Mouse (Mus musculus): ENCODE results near the gene Edil3. TPM values are rescaled to one million over a fixed set of nuclear protein-coding genes. Genes with fewer than 3 reads are reported as not detected.

Edil3 gene
- polyA plus RNA-seq, 1 experiment: 42.6 TPM

DNA sequence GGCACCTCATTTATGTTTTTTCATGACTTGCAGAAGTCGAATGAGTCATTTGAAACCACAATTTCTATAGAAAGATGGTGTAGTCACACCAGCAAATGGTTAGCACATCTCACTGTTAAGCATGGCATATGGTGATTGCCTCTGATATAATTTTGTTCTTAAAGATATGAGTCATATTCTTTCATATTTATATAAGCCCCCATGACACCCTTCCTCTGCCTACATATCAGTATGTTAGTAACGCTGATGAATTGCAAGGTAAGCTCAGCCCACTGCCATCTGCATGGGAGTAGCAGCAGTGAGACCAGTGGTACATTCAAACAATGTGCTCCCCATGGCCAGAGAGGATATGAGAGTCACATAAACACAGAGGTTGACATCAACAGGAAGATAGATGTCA lies 503.0 kb downstream of the Edil3 start:
- Histone ChIP-seq H3K4me1 (ENCODE audit: control insufficient read depth, insufficient read depth, low read length) (no peaks in the 10 kb centered on the region), H3K27ac (ENCODE audit: insufficient read depth, low read length) (no peak overlapping the region), H3K4me3 (ENCODE audit: insufficient read depth, low read length) (no peak overlapping the region)
- TF ChIP-seq CTCF (IDR thresholded peaks at IDR 0.05; ENCODE audit: borderline replicate concordance, insufficient read depth, low read length): no peak

DNA sequence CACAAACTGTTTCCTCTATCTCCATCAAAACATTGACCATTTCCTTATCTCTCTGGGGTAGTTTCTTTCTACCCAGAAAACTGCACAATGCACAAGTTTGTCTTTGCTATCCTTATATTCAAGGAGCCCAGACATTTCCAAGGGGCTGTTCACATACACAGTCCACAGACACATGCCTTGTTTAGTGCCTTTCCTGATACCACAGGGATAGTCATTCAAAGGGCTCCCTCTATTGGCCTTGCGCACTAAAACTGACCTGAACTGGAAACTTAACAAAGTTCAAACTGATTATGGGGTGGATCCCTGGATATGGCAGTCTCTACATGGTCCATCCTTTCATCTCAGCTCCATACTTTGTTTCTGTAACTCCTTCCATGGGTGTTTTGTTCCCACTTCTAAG lies 513.2 kb downstream of the Edil3 start:
- no peak overlapping the region for H3K4me3 ChIP-seq (ENCODE audit: insufficient read depth, low read length)
- H3K27ac ChIP-seq (ENCODE audit: insufficient read depth, low read length): no peak overlapping the region
- no peak for TF ChIP-seq CTCF (IDR thresholded peaks at IDR 0.05; ENCODE audit: borderline replicate concordance, insufficient read depth, low read length)
- no peak for TF ChIP-seq POLR2A (IDR thresholded peaks at IDR 0.05; ENCODE audit: low read depth, low read length)
- H3K4me1 ChIP-seq (ENCODE audit: control insufficient read depth, insufficient read depth, low read length): no peaks in the 10 kb centered on the region

DNA sequence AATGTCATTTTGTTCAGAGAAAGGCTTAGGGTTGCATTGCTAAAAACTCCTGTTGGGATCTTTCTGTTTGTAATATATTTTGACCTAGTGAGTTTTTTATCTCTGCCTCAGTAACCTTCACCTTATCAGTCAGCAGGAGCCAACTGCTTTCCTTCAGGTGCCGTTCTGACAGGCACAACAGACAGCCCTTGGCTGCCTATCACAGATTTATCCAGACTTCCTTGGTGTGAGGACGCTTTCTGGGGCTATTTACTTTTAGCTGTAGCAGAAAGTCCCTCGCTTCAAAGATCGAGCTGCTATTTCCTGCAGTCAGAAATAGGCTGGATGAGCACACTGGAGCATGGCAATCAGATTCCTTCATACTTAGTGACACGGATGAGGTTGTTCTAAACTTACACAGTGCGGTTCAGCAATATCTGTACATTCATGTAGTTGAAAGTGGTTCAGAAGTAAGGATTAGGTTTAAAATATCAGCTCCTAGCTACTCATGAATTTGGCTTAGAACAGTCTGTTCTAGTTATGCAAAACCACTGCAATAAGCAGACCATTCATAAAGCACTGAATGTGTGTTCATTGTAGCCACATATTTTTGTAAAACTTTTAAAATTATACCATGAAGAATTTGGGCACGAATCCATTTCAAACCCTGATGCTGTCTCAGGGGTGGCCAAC lies 514.8 kb downstream of the Edil3 start:
- Histone ChIP-seq H3K4me3 (ENCODE audit: insufficient read depth, low read length) (no peak overlapping the region), H3K4me1 (ENCODE audit: control insufficient read depth, insufficient read depth, low read length) (no peaks in the 10 kb centered on the region), H3K27ac (ENCODE audit: insufficient read depth, low read length) (no peak overlapping the region)
- TF ChIP-seq POLR2A (IDR thresholded peaks at IDR 0.05; ENCODE audit: low read depth, low read length) (no peak), CTCF (IDR thresholded peaks at IDR 0.05; ENCODE audit: borderline replicate concordance, insufficient read depth, low read length) (no peak)

DNA sequence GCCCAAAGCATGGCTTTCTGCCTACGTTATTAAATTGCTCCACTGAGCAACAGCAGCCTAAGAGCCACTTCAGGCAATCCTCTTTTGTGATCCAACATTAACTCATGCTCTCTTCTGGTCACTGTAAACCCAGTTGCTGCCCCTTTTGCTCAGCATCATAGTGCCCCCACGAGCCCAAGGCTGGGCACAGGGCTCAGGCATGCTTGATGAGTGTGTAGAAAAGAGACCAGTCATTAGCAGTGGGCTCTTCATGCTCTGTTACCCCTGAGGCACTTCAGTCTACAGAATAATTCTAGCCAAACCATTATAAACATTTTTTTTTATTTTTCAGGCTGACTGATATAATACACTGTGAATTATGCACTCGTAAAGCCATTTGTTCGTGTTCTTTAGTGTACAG lies 517.8 kb downstream of the Edil3 start:
- Histone ChIP-seq H3K4me1 (ENCODE audit: control insufficient read depth, insufficient read depth, low read length) (no peaks in the 10 kb centered on the region), H3K4me3 (ENCODE audit: insufficient read depth, low read length) (no peak overlapping the region), H3K27ac (ENCODE audit: insufficient read depth, low read length) (no peak overlapping the region)
- TF ChIP-seq CTCF (IDR thresholded peaks at IDR 0.05; ENCODE audit: borderline replicate concordance, insufficient read depth, low read length) (no peak), POLR2A (IDR thresholded peaks at IDR 0.05; ENCODE audit: low read depth, low read length) (no peak)

DNA sequence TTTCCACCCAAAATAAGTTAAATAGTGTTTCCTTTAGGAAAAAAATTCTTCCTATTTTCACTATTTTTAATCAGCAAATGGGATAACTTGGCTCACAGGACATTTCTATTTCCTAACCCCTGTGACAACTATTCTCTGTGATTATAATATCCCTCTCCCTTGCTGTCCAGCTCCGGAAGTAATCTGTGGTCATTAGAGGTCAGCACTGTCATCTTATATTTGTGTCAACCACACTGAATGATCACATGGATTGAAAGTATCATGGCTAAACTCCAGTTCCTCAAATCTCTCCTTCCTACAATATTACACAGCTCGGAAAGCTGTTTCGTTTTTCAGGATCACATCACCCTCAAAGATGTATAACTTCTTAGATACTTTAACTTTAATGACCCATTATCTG lies 518.5 kb downstream of the Edil3 start:
- no peak overlapping the region for H3K27ac ChIP-seq (ENCODE audit: insufficient read depth, low read length)
- no peak for TF ChIP-seq POLR2A (IDR thresholded peaks at IDR 0.05; ENCODE audit: low read depth, low read length)
- no peak for TF ChIP-seq CTCF (IDR thresholded peaks at IDR 0.05; ENCODE audit: borderline replicate concordance, insufficient read depth, low read length)
- no peaks in the 10 kb centered on the region for H3K4me1 ChIP-seq (ENCODE audit: control insufficient read depth, insufficient read depth, low read length)
- H3K4me3 ChIP-seq (ENCODE audit: insufficient read depth, low read length): no peak overlapping the region

DNA sequence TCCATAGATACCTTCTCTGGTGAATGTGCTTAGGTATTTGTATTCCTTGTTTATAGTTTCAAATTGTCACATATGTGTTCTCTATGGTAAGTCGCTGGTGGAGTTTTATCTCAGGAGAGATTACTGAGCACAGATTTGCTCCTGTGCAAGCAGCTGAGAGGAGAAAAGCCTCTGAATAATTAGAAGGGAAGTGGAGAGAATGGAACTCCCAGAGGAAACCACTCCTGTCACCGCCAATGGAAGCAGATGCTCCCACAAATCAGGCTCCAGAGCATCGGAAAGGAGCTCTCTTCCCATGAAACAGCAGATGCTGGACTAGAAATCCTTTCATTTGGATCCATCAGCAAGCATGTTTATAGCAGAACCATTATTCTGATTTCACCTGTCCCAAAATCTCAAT lies 534.0 kb downstream of the Edil3 start:
- no peak overlapping the region for H3K27ac ChIP-seq (ENCODE audit: insufficient read depth, low read length)
- TF ChIP-seq POLR2A (IDR thresholded peaks at IDR 0.05; ENCODE audit: low read depth, low read length): no peak
- TF ChIP-seq CTCF (IDR thresholded peaks at IDR 0.05; ENCODE audit: borderline replicate concordance, insufficient read depth, low read length): no peak
- H3K4me1 ChIP-seq (ENCODE audit: control insufficient read depth, insufficient read depth, low read length): no peaks in the 10 kb centered on the region
- no peak overlapping the region for H3K4me3 ChIP-seq (ENCODE audit: insufficient read depth, low read length)

DNA sequence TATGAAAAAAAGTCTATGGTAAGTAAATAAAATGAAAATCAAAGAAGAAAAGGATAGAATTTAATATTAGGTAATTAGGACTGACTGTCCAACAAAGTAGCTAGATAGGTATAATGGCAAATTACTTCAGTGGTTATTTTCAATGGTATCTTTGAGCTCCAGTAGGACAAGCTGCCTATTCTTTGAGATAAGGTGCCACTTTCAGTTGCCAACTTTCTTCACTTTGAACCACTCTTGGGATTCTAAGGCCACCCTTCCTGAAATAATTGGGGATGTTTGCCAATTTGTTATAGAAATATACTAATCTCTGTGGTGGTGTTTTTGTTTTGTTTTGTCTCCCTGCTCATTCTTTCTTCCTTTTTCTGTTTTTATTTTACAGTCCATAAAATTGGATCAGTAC lies 537.1 kb downstream of the Edil3 start:
- TF ChIP-seq CTCF (IDR thresholded peaks at IDR 0.05; ENCODE audit: borderline replicate concordance, insufficient read depth, low read length) (no peak), POLR2A (IDR thresholded peaks at IDR 0.05; ENCODE audit: low read depth, low read length) (no peak)
- H3K4me1 ChIP-seq (ENCODE audit: control insufficient read depth, insufficient read depth, low read length): no peaks in the 10 kb centered on the region
- H3K4me3 ChIP-seq (ENCODE audit: insufficient read depth, low read length): no peak overlapping the region
- H3K27ac ChIP-seq (ENCODE audit: insufficient read depth, low read length): no peak overlapping the region

DNA sequence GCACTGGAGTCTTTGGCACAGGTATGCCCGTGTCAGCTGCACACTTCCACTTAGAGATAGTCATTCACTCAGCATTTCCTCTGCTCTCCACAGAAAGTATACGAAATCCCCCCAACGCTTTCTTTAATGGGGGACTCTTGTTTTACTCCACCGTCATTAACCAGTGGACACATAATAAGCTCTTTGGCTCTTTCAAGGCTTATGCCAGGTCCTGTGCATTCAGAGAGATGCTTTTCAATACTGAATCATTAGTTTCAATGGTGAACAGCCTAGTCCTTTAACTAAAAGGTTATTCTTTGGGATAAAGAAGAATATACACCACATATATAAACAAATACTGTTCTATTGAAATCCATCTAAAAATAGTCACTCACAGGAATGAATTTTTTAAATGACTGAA lies 541.0 kb downstream of the Edil3 start:
- no peak overlapping the region for H3K4me3 ChIP-seq (ENCODE audit: insufficient read depth, low read length)
- no peak overlapping the region for H3K27ac ChIP-seq (ENCODE audit: insufficient read depth, low read length)
- no peaks in the 10 kb centered on the region for H3K4me1 ChIP-seq (ENCODE audit: control insufficient read depth, insufficient read depth, low read length)
- TF ChIP-seq POLR2A (IDR thresholded peaks at IDR 0.05; ENCODE audit: low read depth, low read length) (no peak), CTCF (IDR thresholded peaks at IDR 0.05; ENCODE audit: borderline replicate concordance, insufficient read depth, low read length) (no peak)

DNA sequence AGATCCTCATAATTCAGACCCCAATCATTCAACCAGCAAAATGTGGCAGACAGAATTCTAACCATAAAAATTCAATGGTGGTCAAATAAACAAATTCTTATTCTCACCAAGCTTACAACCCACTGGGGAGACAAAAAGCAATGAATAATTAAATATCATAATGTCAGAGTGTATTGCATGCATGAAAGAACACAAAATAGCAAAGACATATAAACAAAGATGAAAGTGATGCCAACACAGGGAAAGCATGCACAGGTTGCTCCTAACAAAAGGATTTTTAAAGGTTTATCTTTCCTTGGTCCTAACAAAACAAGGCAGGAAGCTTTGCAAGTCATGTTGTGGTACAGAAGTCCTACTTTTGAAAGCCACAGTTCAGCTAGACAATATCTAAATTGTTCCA lies 550.0 kb downstream of the Edil3 start:
- Histone ChIP-seq H3K4me1 (ENCODE audit: control insufficient read depth, insufficient read depth, low read length) (no peaks in the 10 kb centered on the region), H3K4me3 (ENCODE audit: insufficient read depth, low read length) (no peak overlapping the region), H3K27ac (ENCODE audit: insufficient read depth, low read length) (no peak overlapping the region)
- TF ChIP-seq CTCF (IDR thresholded peaks at IDR 0.05; ENCODE audit: borderline replicate concordance, insufficient read depth, low read length) (no peak), POLR2A (IDR thresholded peaks at IDR 0.05; ENCODE audit: low read depth, low read length) (no peak)

DNA sequence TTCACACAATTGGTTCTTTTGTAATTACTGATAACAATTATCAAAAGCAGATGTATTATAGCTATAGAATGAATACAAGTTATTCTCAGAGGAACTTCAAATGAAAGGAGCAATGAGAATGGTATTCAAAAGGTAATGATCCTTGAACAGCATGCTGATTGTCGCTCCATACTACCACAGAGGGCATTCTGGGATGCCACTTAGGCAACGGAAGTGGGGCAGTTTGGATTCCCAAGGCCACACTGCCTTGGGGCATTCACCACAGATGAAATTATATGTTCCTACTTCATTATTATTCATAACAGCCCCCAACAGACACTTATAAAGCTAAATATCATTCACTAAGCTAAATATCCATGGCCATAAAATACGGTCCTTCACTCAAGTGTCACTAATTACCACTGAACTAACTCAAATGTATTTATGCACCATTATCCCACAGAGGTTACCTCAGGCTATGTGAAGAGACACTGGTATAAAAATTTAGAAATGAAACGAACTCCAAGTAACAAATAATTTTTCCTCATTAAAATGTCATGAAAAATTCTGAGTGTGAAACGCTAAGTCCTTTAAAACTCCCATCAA lies 550.5 kb downstream of the Edil3 start:
- no peaks in the 10 kb centered on the region for H3K4me1 ChIP-seq (ENCODE audit: control insufficient read depth, insufficient read depth, low read length)
- H3K4me3 ChIP-seq (ENCODE audit: insufficient read depth, low read length): no peak overlapping the region
- TF ChIP-seq CTCF (IDR thresholded peaks at IDR 0.05; ENCODE audit: borderline replicate concordance, insufficient read depth, low read length) (no peak), POLR2A (IDR thresholded peaks at IDR 0.05; ENCODE audit: low read depth, low read length) (no peak)
- no peak overlapping the region for H3K27ac ChIP-seq (ENCODE audit: insufficient read depth, low read length)

Measured in embryonic fibroblast, embryonic 13.5 days (primary cell).